Mouse (Mus musculus) cerebellum, adult 2 months (tissue): ENCODE results near the gene Gm49361.

Experiments
- CTCF ChIP-seq: fragments of 200-500 bp; IDR thresholded peaks from 2 replicates; pipeline ENCODE4 v1.5.1; 2011; ENCODE audit warnings: low read depth, mild to moderate bottlenecking, control low read depth, low read length, moderate library complexity, borderline replicate concordance; ENCODE audit not compliant: insufficient read depth
- POLR2A ChIP-seq: fragments of 200-500 bp; IDR thresholded peaks from 2 replicates; pipeline ENCODE4 v1.6.1; 2011; ENCODE audit warnings: low read length, control low read depth, borderline replicate concordance; ENCODE audit not compliant: insufficient read depth

- peak; percentile 26; the same call in 1 of the 2 replicates for TF ChIP-seq CTCF
- TF ChIP-seq POLR2A: no peak
Measured at GRCm38 (mm10) chr14:57726172-57726571, 19.7 kb downstream of the Gm49361 start.
